Mouse (Mus musculus) layer of hippocampus, adult 9-10 months (tissue): ENCODE data around the gene Slmap.

Source experiments
- DNase-seq: peaks from one replicate; pipeline ENCODE4 v3.0.0; 2022; ENCODE audit warnings: low spot score

Gene Slmap

DNA sequence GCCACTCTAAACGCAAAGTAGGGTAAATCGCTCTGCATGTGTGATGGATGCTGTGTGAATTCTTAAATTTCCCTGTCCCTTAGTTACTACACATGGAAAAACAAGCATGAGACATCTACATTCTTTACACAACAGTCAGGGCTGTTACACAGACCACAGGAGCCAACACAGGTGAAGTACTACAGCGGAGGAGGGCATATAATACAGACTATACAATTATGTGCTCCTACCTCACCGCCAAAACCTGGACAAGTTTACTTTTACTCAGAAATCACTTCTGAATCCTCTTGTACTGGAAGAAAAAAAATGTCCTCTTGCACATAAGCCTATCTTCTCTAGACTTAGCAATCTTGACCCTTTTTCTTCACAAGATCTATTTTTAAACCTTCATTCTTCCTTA is 66.8 kb downstream of the Slmap start:
- DNase-seq, result no peak

DNA sequence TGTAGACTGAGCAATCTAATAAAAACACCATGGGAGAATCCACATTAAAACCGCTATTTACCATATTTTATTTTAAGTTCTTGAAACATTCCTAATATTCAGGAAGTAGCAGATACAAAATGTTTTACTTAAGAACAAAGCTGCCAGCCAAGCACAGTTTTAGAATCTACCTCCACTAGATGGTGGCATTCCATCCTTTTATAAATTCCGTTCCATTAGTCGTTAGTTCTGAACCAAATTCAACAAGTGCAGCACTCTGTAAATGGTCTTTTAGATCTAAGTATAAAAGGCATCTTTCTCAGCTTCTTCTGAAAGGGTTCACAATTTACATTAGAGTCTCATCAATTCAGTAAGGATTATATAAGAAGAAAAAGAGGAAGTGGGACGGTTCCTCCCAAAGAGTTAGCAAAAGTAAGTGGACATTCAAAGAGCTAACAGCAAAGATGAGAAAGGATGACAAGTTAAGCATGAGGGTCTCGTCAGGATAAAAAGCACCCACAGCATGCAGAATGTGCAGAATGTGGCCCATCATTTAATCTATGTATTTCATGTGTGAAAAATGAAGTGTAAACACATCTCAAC is 68.1 kb downstream of the Slmap start:
- no peak for DNase-seq

DNA sequence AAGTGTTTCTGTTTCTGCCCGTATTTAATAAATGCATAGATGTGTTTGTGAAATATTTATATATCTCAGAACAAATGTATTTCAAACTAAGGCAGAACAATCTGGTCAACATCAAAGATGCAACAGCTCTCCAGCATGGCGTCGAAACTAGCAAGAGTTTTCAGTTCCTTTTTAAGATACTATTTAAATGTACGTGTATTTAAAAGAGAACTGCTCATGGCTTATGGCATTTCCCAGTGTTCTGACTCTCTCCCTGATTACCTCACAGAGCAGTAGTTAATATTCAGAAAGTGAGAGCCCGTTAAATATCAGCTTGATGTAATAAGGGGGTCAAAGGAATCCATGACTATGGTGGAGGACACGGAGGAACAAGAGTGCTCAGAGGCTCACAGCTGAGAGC is 68.8 kb downstream of the Slmap start:
- DNase-seq, result no peak

DNA sequence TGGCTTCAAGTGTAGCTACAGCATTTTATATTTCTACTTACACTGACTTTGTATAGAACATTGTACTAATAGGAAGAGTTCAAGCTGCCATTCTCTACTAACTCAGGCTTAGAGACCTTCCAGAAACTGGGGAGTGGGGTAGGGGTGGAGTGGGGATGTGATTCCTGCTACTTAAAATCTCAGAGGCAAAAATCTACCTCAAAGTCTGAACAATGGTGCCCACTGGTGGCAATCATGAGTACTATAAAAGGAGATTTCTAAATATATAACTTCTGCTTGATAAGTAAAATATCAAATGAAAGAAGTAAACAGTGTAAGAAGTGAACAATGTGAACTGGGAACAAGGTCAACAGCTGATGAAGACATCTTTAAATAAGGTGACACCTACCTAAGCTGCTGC is 75.2 kb downstream of the Slmap start:
- no peak for DNase-seq

DNA sequence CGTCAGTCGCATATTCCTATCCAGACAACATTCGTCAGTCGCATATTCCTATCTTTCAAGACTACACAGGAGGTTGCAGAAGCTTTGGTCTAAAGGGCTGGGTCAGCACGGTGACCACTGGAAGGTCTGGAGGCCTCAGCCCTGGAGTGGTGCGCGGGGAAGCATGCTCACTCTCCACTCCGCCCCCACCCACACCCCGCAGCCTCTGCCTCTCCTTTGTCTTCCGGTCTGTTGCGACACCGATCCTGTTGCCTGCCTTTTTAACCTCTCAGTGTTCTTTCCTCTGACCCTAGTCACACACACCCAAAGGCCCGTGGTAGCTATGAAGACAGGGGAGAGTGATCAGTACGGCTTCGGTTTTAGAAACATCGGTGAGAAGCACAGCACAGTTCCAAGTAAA is 79.9 kb downstream of the Slmap start:
- no peak for DNase-seq

DNA sequence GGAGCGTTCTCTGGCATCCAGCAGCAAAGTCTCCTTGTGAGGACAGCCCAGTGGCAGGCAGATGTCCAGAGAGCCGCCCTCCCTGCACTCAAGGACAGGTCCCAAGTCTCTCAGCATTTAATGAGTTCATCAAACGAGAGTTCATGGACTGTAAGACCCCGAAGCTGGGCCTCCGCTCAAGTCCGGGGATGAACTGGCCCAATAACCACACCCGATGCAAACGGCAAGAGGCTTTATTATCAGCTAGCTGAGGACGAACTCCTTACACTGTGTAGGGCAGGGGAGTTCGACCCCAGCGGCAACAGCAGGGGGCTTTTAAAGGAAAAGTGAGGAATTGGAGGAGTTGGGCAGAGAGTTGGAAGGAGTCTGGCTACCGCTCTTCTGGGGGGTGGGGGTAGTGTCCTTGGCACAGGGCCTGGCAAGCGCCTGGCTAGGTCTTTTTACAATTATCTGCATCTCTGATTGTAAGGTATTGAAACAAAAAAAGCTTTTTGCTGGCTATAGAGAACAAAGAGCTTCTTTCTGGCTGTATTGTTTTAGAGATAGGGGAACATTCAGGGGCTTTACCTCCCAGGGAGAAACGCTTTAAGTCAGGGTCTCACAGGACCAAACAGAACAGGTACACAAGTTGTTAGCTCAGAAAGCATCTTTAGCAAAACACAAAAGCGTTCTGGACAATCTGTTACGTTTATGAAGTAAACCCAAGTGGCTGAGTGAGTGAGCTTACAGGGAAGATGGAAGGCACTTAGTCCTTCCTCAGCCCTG is 84.5 kb downstream of the Slmap start:
- DNase-seq, result no peak

DNA sequence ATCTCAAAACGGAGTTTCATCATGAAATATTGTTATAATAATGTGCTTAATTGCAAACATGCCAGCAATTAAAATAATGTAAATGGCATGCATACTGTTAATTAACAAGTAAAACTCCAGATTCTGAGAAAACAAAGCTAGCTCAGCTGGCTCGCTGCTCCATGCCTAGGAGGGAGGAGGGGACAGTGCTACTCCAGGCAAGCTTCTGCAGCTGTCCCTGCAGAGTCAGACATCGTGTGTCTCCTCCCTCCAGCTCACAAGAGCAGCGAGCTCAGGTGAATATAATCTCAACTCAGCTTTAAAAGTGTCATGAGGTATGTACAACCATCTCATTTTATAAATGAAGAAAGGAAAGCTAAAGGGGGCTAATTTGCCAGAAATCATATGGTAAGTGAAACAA is 86.2 kb downstream of the Slmap start:
- no peak for DNase-seq

DNA sequence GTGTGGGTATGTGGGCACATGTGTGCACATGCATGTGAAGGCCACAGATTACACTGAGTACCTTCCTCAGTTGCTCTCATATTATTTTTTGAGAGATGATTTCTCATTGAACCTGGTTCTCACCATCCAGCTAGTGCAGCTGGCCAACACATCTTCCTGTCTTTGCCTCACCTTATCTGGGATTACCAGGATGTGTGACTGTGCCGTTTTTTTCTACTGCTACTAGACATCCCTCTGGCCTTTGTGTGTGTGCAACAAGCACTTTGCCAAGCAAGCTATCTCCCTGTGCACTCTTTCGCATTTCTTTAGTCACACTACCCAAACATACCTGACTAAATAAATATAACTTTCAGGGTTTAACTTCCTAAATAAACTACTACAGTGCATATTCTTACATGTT is 87.5 kb downstream of the Slmap start:
- no peak for DNase-seq

DNA sequence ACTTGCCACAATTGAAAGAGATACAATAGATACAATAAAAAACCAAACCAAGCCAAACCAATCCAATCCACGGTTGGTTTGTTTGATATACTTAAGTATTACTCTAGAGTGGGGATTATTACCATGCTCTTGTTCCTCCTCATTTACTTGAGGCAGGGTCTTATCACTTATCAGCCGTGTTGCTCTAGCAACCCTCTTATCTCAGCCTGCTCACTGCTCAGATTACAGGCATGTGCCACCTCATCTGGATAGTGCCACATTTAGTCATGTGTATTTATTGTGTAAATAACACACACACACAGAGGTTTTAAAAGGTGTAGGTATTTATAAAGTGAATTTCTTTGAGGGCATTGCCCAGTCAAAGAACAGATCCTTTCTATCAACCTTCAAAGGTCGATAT is 88.2 kb downstream of the Slmap start:
- no peak for DNase-seq

DNA sequence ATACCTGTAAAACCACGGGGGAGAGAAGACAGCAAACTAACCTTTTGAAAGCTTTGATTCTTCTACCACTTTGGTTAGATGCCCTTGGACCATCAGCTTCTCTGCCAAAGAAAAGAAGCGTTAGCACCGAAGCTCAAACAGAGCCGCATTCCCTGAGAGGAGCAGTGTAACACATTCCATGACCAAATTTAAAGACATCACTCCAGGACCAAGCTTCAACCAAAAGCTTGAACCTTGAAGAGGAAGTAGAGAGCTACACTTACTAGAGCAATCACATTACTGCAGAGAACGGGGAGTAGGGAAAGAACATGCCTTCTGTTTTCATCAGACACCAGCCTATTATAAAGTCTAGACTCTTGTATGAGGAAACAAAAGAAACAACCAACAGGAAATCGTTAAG is 92.2 kb downstream of the Slmap start:
- no peak for DNase-seq

DNA sequence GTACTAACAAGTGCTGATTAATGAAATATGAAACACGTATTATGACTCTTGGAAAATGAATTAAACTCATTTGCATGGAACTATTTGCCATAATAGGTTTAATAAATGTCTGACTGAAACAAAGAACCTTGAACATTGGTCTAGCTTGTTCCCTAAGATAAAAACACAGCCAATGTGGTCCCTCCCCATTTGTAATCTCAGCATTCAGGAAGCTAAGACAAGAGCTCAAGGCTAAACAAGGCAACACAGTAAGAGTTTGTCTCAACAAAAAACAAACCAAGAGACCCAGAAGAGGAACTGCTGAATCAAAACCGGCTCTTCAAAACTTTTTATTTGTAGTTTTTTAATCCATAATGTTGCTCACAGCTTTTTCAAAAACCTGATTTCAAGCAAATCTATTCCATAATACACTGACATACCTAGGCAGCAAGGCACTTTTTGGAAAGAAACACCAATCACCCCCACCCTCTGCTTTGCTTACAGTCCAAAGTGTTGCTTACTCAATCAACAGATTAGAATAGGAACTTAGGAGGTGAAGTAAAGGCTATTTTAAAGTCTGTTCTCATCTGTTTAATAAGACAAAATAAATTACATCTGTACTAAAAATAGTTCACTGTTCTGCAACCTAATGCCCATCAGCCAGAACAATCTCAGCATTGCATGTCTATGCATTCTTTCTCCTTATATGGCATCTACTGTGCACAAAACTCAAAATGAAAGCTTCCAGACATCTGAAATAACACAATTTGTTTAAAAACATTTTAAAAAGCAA is 93.5 kb downstream of the Slmap start:
- DNase-seq, result no peak

DNA sequence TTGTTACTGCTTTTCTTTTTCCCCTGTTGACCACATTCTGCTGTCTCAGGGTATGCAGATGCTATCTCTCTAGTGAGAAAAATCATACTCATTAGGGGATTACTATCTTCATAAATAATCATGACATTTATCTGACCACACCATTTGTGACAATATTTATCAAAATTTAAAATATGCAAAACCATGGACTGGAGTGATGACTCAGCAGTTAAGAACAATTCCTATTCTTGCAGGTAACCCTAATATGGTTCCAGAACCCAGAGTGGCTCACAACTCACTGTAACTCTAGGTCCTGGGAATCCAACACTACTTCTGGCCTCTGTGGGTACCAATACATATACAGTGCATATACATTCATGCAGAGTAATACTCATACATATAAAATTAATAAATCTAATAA is 94.7 kb downstream of the Slmap start:
- no peak for DNase-seq

DNA sequence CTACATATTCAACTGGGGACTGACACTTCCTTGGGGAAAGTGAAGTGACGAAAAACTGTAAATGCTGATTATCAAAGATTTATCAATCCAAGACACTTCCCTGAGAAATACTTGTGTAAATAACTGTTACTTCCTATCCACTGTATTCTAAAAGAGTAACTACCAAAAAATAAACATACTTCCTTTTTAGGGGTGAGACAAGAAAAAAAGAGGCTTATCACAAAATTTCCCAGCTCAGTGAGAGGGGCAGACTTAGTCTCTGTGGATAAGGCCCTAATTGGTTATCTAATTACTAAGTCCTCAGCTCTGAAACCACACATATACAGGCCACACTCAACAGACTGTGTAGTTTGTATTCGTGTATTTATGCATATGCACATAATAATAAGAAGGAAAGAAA is 97.0 kb downstream of the Slmap start:
- no peak for DNase-seq

DNA sequence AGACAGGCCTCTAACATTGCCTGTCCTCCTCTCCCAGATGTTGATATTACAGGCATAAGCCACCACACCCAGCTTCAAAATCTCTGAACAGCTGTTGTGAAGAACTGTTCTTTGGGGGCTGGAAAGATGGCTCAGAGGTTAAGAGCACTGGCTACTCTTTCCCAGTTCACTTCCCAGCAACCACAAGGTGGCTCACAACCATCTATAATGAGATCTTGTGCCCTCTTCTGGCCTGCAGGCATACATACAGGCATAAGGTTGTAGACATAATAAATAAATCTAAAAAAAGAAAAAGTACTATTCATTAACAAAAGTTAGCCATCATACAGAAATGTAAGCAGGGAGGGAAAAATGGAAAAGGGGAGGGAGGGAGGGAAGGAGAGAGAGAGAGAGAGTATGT is 98.4 kb downstream of the Slmap start:
- DNase-seq, result no peak

DNA sequence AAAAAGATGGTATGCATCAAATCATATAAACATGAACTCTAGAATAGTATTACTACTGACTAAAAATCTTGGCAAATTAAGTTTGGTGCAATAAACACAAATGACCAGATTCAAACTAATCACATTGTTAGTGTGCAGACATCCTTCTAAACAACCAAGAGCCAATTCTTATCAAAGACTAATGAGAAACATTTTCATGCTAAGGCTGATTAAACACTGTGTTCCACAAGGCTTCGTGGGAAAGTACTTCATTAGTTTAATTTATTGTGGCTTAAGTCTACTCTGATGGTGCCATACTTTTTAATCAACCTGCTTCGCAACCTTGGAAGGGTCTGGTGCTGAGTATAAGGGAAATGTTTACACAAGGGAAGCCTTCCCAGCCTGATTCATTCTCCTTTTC is 102.4 kb downstream of the Slmap start:
- DNase-seq, result no peak

DNA sequence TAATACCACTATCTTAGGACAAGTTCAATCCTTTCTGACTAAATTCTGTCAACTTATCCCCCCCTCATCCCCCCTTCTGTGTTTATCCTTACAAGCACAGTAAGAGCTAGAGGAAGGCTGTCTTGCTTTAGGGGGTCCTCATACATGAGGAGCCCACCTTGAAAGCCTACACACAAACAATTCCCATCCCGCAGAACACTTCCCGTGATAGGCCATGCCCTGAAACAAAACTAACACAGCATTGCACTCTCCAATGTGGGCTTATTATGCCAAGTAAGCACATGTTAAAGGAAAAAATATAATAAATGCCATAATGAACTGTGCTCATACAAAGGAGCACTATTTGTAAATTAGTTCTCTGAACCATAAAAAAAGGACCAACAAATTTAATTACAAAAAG is 102.8 kb downstream of the Slmap start:
- no peak for DNase-seq

DNA sequence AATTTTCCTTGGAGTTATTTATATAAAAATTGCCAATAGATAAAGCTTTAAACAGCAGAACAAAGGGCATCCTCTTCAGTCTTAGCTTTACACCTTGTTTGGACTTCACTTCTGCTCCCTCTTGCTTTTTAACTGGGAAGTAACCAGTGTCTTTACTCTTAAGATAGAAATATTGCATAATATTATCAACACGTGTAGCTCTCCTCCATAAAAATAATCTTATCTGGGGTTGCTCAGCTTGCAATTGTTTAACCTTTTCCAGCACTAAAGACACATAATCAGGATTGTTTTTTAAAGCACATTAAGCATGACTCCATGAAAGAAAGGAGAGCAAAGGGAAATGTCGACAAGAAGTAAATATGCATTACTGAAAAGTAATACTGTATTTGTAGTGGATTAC is 114.5 kb downstream of the Slmap start:
- DNase-seq, result no peak

DNA sequence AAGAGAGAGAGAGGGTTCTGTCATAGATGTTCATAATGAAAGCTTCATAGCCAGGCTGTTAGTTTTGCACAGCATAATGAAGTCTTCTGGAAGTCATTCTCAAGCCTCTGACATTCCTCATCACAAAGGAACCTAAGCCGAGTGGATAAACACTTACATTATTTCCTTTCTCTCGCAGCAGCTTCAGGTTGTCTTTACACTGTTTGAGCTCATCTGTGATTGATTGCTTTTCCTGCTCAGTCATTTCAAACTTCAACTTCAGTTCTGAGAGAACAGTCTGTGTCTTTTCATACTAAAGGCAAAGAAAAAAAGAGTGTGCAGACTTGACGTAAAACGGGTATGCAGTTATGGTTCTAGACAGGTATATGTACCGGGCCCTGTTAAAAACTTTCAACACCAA is 116.8 kb downstream of the Slmap start:
- DNase-seq, result no peak

DNA sequence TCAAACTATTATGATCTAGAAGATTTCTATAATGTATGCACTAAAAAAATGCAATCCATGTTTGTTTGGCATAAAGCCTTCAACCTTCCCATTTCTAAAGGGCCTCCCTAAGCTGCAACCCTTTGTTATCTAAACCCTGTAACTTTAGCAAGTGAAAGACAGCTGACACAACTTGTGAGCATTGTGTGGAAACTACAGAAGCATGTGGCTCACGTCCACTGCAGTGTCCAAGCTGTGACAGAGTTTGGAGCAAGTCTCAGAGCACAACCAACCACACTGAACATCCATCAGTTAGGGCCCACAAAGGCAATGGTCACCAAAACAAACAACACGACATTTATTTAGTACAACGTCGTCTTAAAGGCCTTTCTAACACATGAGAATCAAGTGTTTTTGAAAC is 117.6 kb downstream of the Slmap start:
- no peak for DNase-seq

DNA sequence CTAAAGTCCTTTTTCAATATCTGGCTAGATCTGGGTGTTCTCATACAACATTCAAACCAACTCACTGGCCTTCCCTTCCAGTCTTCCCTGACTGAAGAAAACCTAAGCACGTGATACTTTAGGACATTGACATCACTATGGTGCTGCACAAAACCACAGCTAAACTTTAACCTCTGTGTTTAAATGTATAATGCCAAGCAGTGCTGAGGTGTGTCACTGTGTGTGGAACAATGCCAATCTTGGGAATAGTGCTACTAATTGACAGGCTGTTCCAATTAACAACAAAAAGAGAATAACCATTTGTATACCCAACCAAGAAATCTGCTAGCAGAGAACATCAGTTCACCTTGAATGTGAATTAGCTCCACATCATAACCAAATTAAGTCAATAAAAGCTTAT is 121.2 kb downstream of the Slmap start:
- DNase-seq, result no peak

DNA sequence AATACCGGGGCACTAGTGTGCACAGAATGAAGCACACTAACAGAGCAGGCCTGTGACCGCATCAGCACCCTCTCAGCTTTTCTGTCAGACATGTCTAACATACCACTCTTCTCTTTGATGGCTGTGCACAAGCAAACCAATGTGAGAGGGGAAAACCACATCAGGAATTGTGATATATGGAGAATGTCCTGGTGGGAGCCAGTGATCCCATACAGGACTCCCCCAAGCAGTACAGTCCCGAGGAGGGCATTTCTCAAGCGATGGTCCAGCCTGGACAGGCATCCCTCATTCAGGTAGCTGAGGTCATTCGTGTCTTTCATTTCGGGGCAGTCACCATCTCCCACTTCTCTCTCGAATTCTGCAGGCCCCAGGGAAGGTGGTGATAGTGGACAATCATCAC is 128.0 kb downstream of the Slmap start:
- DNase-seq, result no peak

DNA sequence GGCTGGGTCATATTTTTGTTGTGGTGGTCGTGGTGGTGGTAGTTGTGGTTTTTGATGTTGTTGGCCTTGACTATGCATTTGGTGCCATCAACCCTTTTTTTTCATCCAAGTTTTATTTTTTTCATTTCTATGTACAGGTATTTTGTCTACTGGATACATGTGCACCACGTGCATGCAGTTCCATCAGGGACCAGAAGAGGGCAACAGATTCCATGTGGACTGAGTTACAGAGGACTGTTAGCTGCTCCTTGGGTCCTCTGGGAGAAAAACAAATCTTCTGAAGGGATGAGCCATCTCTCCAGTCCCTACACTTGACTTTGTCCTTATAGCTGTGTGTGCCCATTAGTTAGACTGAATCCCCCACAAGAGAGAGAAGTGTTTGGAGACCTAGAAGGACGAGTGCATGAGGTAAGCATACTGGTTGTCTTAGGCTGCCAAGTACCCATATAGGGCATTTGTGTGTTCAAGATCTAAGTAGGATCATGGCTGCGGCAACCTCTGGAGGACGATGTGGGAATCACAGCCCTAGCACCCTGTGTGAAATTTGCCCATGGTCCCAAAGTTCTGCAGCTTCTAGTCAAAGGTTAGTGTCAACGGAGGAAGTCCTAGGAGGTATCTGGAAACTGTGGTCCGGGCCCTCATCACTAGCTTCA is 136.1 kb downstream of the Slmap start:
- DNase-seq, result no peak

DNA sequence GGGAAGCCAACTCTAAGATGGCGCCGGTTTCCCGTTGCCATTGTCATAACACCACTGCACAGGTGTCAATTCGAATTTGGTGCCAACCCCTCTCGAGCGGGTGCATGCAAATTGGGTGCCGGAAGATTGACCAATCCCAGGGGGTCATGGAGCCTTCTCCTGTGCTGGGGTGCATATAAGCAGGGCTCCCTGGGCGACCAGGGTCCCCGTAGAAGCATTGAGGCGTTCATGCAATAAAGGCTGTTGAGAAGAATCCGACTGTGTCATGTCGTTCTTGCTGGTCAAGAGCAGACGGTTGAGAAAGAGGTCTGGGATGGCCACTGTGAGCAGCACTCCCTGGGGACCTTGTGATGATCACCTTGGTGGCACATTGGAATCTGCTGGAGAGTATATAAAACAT is 142.9 kb downstream of the Slmap start:
- DNase-seq, result no peak
